Mouse (Mus musculus): ENCODE results near the gene Pold1.

DNA sequence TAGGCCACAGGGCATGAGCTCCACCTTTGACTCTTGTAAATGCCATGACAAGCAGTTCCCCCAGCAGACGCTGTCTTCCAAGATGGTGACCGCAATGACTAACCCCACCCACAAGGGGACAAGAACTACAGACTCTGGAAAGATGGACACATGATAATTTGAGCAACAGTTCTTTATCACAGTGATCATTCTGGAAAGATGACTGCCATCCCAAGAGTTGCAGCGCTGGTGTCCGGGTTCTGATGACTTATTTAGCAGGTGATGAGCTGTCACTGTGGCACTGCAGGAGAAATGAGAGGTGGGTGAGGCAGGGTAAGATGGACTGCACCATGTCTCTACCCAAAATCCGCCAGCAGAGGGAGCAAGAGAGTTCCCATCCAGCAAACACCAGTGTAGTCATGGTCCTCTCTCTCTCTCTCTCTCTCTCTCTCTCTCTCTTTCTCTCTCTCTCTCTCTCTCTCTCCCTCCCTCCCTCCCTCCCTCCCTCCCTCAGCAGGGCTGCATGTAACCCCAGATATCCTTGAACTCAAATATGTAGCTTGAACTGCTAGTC lies 47.0 kb downstream of the Pold1 start:
- TF ChIP-seq CTCF (IDR thresholded peaks at IDR 0.05; ENCODE audit: low read depth, low read length): peak; percentile 78
- TF ChIP-seq EP300 (IDR thresholded peaks at IDR 0.05; ENCODE audit: insufficient read depth, low read depth, low read length): no peak
- no peak for TF ChIP-seq POLR2A (IDR thresholded peaks at IDR 0.05; ENCODE audit: insufficient read depth, low read length)

Measured in ES-Bruce4 (cell line).